Mouse (Mus musculus) ES-Bruce4 (cell line): ENCODE data around the gene Lrrc40. TPM values are rescaled to one million over a fixed set of nuclear protein-coding genes. Genes with fewer than 3 reads are reported as not detected.

Experiments used
- H3K27ac ChIP-seq: 2 replicates; pipeline ENCODE4 v1.5.1; 2012; ENCODE audit warnings: low read length, inconsistent platforms; ENCODE audit not compliant: insufficient read depth
- H3K27me3 ChIP-seq: 2 replicates; pipeline ENCODE4 v1.6.1; 2012; ENCODE audit warnings: mild to moderate bottlenecking, low read length, inconsistent platforms; ENCODE audit not compliant: control insufficient read depth, poor library complexity, insufficient read depth, severe bottlenecking
- H3K36me3 ChIP-seq: 2 replicates; pipeline ENCODE4 v1.6.1; 2012; ENCODE audit warnings: inconsistent platforms, mild to moderate bottlenecking, low read length, moderate library complexity; ENCODE audit not compliant: control insufficient read depth, poor library complexity, insufficient read depth, severe bottlenecking
- H3K4me1 ChIP-seq: one replicate; pipeline ENCODE4 v1.8.1; 2011; ENCODE audit warnings: low read length; ENCODE audit not compliant: control insufficient read depth, insufficient read depth
- H3K4me3 ChIP-seq: 2 replicates; pipeline ENCODE4 v1.5.1; 2011; ENCODE audit warnings: low read depth, mild to moderate bottlenecking, low read length
- H3K9ac ChIP-seq: 2 replicates; pipeline ENCODE4 v1.6.1; 2012; ENCODE audit warnings: low read depth, mild to moderate bottlenecking, inconsistent platforms; ENCODE audit not compliant: poor library complexity, severe bottlenecking
- H3K9me3 ChIP-seq: replicated peaks from 2 replicates; pipeline ENCODE4 v1.6.1; 2012; ENCODE audit warnings: mild to moderate bottlenecking, low read length, inconsistent platforms; ENCODE audit not compliant: control insufficient read depth, poor library complexity, insufficient read depth, severe bottlenecking
- CTCF ChIP-seq: IDR thresholded peaks from one replicate; pipeline ENCODE4 v1.8.1; 2011; ENCODE audit warnings: low read depth, low read length
- EP300 ChIP-seq: IDR thresholded peaks from 2 replicates; pipeline ENCODE4 v1.6.1; 2011; ENCODE audit warnings: low read depth, low read length; ENCODE audit not compliant: insufficient read depth
- POLR2A ChIP-seq: IDR thresholded peaks from one replicate; pipeline ENCODE4 v1.8.1; 2011; ENCODE audit warnings: low read length; ENCODE audit not compliant: insufficient read depth
- polyA plus RNA-seq: library from polyadenylated mRNA; stranded (reverse); fragments of >200 nt; gene quantifications from 2 replicates; pipeline ENCODE4 v1.2.4, GENCODE M21; 2011; ENCODE audit warnings: low read depth; ENCODE audit not compliant: missing spikeins, insufficient read depth, insufficient read length

Gene Lrrc40
- polyA plus RNA-seq, 1 experiment = 106 TPM

DNA sequence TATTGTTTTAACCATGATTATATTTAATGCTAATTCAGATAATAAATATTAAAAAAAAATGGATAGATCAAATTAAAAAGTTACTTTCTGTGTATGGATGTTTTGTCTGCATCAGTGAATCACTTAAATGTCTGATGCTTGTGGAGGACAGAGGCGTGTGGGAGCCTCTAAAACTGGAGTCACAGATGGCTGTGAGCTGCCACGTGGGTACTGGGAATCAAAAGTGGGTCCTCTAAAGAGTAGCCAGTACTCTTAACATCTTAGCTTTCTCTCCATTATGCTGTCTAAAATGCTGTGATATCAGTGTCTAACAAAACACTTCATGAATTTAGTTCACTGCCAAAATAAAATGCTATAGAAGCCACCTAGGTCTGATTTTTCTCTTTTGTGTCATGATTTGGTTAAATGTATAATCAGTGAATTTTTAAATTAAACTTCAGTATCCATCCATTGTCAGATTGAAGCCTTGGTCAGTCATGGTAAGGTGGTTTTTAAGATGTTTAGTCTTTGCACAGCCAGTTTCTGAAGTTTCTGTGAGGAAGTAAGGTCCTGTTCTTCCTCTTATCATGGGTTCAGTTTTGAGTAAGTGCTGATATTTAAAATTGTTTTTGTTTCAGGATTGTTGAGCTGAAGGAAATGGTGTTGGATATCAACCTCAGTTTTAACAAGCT is 24.3 kb downstream of the Lrrc40 start:
- Histone ChIP-seq H3K27me3 (no peaks in the 10 kb centered on the region), H3K4me1 (no peaks in the 10 kb centered on the region), H3K9ac (no peak overlapping the region), H3K9me3 (no peaks in the 10 kb centered on the region), H3K36me3 (peaks cover 40% of the 10 kb centered on the region), H3K27ac (no peak overlapping the region), H3K4me3 (no peak overlapping the region)
- TF ChIP-seq EP300 = no peak
- no peak for TF ChIP-seq POLR2A
- TF ChIP-seq CTCF = no peak

DNA sequence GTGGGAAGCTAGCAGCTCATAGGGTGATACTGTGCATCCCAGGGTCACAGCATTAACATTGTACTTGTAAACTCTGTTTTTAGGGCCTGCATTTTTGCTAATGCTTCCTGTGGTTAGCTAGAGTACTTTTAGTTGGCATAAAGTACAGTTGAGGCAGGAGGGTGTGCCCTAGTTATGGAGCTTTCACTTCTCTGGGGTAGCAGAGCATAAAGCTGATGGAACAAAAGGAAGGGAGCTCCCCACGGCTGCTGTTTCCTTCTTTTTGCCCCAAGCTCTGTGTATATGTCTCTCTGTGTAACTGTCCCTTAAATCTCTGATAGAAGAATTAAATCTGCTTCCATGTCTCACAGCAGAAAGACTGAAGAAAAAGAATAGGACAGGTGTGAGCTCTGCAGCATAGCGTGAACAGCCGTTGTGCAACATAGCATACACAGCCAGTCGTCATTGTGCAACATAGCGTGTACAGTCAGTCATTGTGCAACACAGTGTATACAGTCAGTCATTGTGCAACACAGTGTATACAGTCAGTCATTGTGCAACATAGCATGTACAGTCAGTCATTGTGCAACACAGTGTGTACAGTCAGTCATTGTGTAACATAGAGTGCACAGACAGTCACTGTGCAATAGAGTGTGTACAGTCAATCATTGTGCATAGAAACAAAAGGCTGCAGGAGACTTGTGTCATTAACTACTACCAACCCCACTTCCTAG is 25.5 kb downstream of the Lrrc40 start:
- Histone ChIP-seq H3K36me3 (peaks cover 32% of the 10 kb centered on the region), H3K4me1 (no peaks in the 10 kb centered on the region), H3K4me3 (no peak overlapping the region), H3K9ac (no peak overlapping the region), H3K27me3 (no peaks in the 10 kb centered on the region), H3K27ac (no peak overlapping the region), H3K9me3 (no peaks in the 10 kb centered on the region)
- TF ChIP-seq POLR2A (no peak), CTCF (no peak), EP300 (no peak)

DNA sequence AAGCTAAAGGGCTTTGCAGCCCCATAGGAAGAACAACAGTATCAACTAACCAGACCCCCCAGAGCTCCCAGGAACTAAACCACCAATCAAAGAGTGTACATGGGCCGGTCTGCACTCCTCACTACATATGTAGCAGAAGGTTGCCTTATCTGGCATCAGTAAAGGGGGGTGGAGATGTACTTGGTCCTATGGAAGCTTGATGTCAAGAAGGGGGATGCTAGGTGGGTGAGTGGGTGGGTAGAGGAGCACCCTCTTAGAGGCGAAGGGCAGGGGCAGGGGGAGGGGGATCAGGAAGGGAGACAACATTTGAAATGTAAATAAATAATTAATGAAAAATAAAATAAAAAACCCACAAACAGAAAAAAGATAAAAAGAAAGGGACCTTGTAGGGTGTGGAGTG is 28.8 kb downstream of the Lrrc40 start:
- peaks cover 17% of the 10 kb centered on the region for H3K36me3 ChIP-seq
- H3K4me3 ChIP-seq = no peak overlapping the region
- H3K4me1 ChIP-seq = no peaks in the 10 kb centered on the region
- TF ChIP-seq EP300 (no peak), CTCF (no peak), POLR2A (no peak)
- no peak overlapping the region for H3K27ac ChIP-seq
- no peaks in the 10 kb centered on the region for H3K9me3 ChIP-seq
- no peak overlapping the region for H3K9ac ChIP-seq
- no peaks in the 10 kb centered on the region for H3K27me3 ChIP-seq

GRCm38 (mm10) chr3:158067916-158068315 is 31.5 kb downstream of the Lrrc40 start:
- Histone ChIP-seq H3K27ac (no peak overlapping the region), H3K4me3 (no peak overlapping the region), H3K4me1 (no peaks in the 10 kb centered on the region), H3K9ac (no peak overlapping the region), H3K27me3 (no peaks in the 10 kb centered on the region), H3K9me3 (no peaks in the 10 kb centered on the region), H3K36me3 (peaks cover 14% of the 10 kb centered on the region)
- TF ChIP-seq POLR2A = no peak
- TF ChIP-seq CTCF = no peak
- no peak for TF ChIP-seq EP300

- peaks cover 14% of the 10 kb centered on the region for H3K36me3 ChIP-seq
- no peaks in the 10 kb centered on the region for H3K27me3 ChIP-seq
- no peak overlapping the region for H3K27ac ChIP-seq
- H3K9ac ChIP-seq = no peak overlapping the region
- no peaks in the 10 kb centered on the region for H3K4me1 ChIP-seq
- H3K9me3 ChIP-seq = no peaks in the 10 kb centered on the region
- no peak overlapping the region for H3K4me3 ChIP-seq
- TF ChIP-seq POLR2A = no peak
- TF ChIP-seq EP300 = no peak
- TF ChIP-seq CTCF = no peak
Observed at GRCm38 (mm10) chr3:158068613-158069263, 32.3 kb downstream of the Lrrc40 start.

- H3K27me3 ChIP-seq = no peaks in the 10 kb centered on the region
- TF ChIP-seq CTCF = no peak
- TF ChIP-seq POLR2A = no peak
- no peak for TF ChIP-seq EP300
- H3K36me3 ChIP-seq = no peaks in the 10 kb centered on the region
Observed at GRCm38 (mm10) chr3:158075004-158075403, 38.5 kb downstream of the Lrrc40 start.

More at GRCm38 (mm10) chr3:158075004-158075403, 38.5 kb downstream of the Lrrc40 start:
- no peak overlapping the region for H3K9ac ChIP-seq
- H3K4me3 ChIP-seq = no peak overlapping the region
- no peaks in the 10 kb centered on the region for H3K9me3 ChIP-seq
- H3K4me1 ChIP-seq = no peaks in the 10 kb centered on the region
- H3K27ac ChIP-seq = no peak overlapping the region
